Mouse (Mus musculus): ENCODE data around the gene Tmem181a.
"Not testable (repeated sequence)": the region's sequence is repeated elsewhere in the genome, so short reads cannot be mapped to it uniquely, and the experiment has no call there.

- not testable (repeated sequence) for TF ChIP-seq POLR2A, CTCF (IDR thresholded peaks at IDR 0.05; ENCODE audit: insufficient read depth, low read depth, low read length)
Observed at GRCm38 (mm10) chr17:6321081-6321777, 64.6 kb downstream of the Tmem181a start.

All from olfactory bulb, adult 2 months (tissue).